Mouse (Mus musculus) G1E (cell line): ENCODE measurements around the gene Carmil3.

Experiments used
- CTCF ChIP-seq: IDR thresholded peaks from 2 replicates; pipeline ENCODE4 v1.5.1; 2012; ENCODE audit warnings: low read depth, low read length, inconsistent platforms, mixed read lengths
- POLR2AphosphoS5 ChIP-seq: IDR thresholded peaks from 2 replicates; pipeline ENCODE4 v1.6.1; 2012; ENCODE audit warnings: low read depth, low read length, inconsistent platforms; ENCODE audit not compliant: insufficient replicate concordance

DNA sequence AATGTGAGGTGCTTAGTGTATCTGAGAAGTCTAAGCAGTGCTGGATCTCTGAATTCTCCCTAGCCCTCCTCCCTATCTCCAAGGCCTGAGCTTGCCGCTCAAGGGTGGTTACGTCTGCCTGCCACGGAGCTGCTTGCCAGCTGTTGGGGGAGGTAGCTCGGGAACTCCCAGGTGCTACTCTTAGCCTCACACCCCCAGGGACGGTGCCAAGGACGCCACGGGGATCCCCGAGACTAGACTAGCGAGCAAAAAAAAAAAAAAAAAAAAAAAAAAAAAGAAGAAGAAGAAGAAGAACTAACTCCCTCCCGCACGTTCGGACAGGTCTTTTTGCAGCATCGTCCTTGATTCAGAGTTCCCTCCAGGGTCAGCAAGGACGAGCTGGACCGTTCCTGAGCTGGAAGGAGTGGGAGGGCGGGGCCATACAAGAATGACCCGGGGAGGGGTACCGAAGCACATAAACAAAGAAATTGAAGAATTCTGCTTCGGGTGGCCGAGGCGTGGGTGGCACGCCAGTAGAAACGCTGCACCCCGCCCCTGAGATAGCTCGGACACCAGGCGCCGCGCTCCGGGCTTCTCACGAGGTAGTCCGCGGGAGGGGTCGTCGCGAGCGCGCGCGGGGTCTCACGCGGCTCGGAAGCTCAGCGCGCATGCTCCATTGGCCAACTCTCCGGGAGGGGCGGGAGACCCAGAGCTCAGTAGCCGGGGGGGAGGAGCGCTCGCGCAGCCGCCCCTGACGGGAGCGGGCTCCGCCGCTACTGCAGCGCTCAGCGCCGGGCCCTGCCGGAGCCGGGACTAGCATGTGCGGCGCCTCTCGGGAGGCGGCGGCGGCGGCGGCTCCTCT is at the start of gene Carmil3:
- TF ChIP-seq CTCF = no peak
- TF ChIP-seq POLR2AphosphoS5 = no peak
